Mouse (Mus musculus) gastrocnemius, adult 8-10 months (tissue): ENCODE measurements around the gene Rab4a. TPM values are rescaled to one million over a fixed set of nuclear protein-coding genes. Genes with fewer than 3 reads are reported as not detected.

Source experiments
- DNase-seq, 2 experiments: peaks; one replicate each; pipeline ENCODE4 v3.0.0; 2022; ENCODE audit warnings: low spot score in 2 of 2
- total RNA-seq, 4 experiments: library from RNA; stranded (reverse); gene quantifications; 2 replicates each; pipeline ENCODE4 v1.2.4; 2022

Gene Rab4a
- total RNA-seq, 4 experiments from 2014 or later: 13.3 to 17.1 (median 15.3) TPM

GRCm38 (mm10) chr8:123846509-123846908, 40.7 kb downstream of the Rab4a start:
- DNase-seq: no peak

GRCm38 (mm10) chr8:123847546-123847945, 41.8 kb downstream of the Rab4a start:
- DNase-seq: no peak

GRCm38 (mm10) chr8:123849352-123849751, 43.6 kb downstream of the Rab4a start:
- DNase-seq: no peak

- DNase-seq: no peak
These were observed 45.8 kb downstream of the Rab4a start for GRCm38 (mm10) chr8:123851590-123851989.

GRCm38 (mm10) chr8:123854252-123854651, 48.5 kb downstream of the Rab4a start:
- DNase-seq: no peak

- DNase-seq: no peak
These were observed 49.1 kb downstream of the Rab4a start for GRCm38 (mm10) chr8:123854733-123855475.

GRCm38 (mm10) chr8:123857361-123857760, 51.6 kb downstream of the Rab4a start:
- no peak for DNase-seq

- DNase-seq: no peak
These were observed 52.8 kb downstream of the Rab4a start for GRCm38 (mm10) chr8:123858574-123858940.

- DNase-seq: peak; percentile 83 to 86
These were observed 53.3 kb downstream of the Rab4a start for GRCm38 (mm10) chr8:123858941-123859647.

GRCm38 (mm10) chr8:123859648-123860259, 54.0 kb downstream of the Rab4a start, which contains the start of gene Ccsap:
Gene Ccsap, minus strand, starts transcription at chr8:123860209.
- peak in 1 of 2 experiments; percentile 34 for DNase-seq

GRCm38 (mm10) chr8:123860386-123860785, 54.6 kb downstream of the Rab4a start:
- DNase-seq: no peak

GRCm38 (mm10) chr8:123865786-123866185, 60.0 kb downstream of the Rab4a start:
- no peak for DNase-seq

- DNase-seq: no peak
These were observed 61.2 kb downstream of the Rab4a start for GRCm38 (mm10) chr8:123866971-123867370.

GRCm38 (mm10) chr8:123872048-123872447, 66.3 kb downstream of the Rab4a start:
- peak; percentile 75 to 86 for DNase-seq

- no peak for DNase-seq
These were observed 67.6 kb downstream of the Rab4a start for GRCm38 (mm10) chr8:123873364-123873763.

GRCm38 (mm10) chr8:123874324-123874723, 68.5 kb downstream of the Rab4a start:
- DNase-seq: no peak

GRCm38 (mm10) chr8:123877865-123878264, 72.1 kb downstream of the Rab4a start:
- DNase-seq: no peak

GRCm38 (mm10) chr8:123880271-123880670, 74.5 kb downstream of the Rab4a start:
- no peak for DNase-seq

- no peak for DNase-seq
These were observed 75.1 kb downstream of the Rab4a start for GRCm38 (mm10) chr8:123880821-123881350.

GRCm38 (mm10) chr8:123882412-123882811, 76.6 kb downstream of the Rab4a start:
- DNase-seq: no peak

GRCm38 (mm10) chr8:123883094-123883493, 77.3 kb downstream of the Rab4a start:
- DNase-seq: peak; percentile 81 to 90
